Mouse (Mus musculus) olfactory bulb, adult 2 months (tissue): ENCODE results near the gene Ccdc88c.

Experiments
- CTCF ChIP-seq: fragments of 200-500 bp; IDR thresholded peaks from 2 replicates; pipeline ENCODE4 v1.5.1; 2012; ENCODE audit warnings: low read depth, mild to moderate bottlenecking, low read length, moderate library complexity; ENCODE audit not compliant: insufficient read depth
- POLR2A ChIP-seq: fragments of 200-500 bp; IDR thresholded peaks from 2 replicates; pipeline ENCODE4 v1.6.1; 2012; ENCODE audit warnings: mild to moderate bottlenecking, low read depth, low read length, moderate library complexity; ENCODE audit not compliant: insufficient read depth

DNA sequence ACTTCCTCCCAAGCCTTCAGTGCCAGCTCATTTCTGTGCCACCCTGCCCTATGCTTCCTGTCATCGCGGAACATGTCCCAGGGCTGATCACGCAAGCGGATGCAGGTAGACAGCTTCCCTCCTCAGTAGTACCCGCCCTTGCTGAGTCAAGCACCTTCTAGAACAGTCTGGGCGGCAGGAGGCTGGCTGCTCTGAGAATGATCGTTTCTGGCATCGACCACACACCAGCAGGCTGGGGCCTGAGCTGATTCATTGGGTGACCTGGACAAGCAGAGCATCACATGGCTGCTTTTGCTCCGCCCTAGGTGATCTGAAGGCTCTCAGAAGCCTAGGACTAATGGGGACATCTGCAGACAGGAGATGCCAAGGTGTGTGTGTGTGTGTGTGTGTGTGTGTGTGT, 125.1 kb downstream of the Ccdc88c start:
- no peak for TF ChIP-seq CTCF
- TF ChIP-seq POLR2A = no peak
